Mouse (Mus musculus): ENCODE results near the gene Senp8. TPM values are rescaled to one million over a fixed set of nuclear protein-coding genes. Genes with fewer than 3 reads are reported as not detected.

Senp8 gene
- polyA plus RNA-seq, 1 experiment from 2014 or later: 10.2 TPM

Other genes with a start within 250 kb of the Senp8 start
- 66.2 and 76.3 TPM in 2 replicates for gene Hexa, start 211.2 kb downstream of the Senp8 start, polyA plus RNA-seq (2015; fragmentation: Nextera tagmentation; extraction: Ambion mirVana)
- 0.27 and 0.34 TPM in 2 replicates for gene Tmem202, start 210.9 kb downstream of the Senp8 start, polyA plus RNA-seq (2015; fragmentation: Nextera tagmentation; extraction: Ambion mirVana)
- gene Celf6, start 172.8 kb downstream of the Senp8 start, polyA plus RNA-seq (2015; fragmentation: Nextera tagmentation; extraction: Ambion mirVana): 0.17 and 0.35 TPM in 2 replicates
- 21.1 and 24.1 TPM in 2 replicates for gene Parp6, start 133.4 kb downstream of the Senp8 start, polyA plus RNA-seq (2015; fragmentation: Nextera tagmentation; extraction: Ambion mirVana)
- gene Pkm, start 94.3 kb downstream of the Senp8 start, polyA plus RNA-seq (2015; fragmentation: Nextera tagmentation; extraction: Ambion mirVana): 1,977 and 2,080 TPM in 2 replicates
- 0.34 and 1.6 TPM in 2 replicates for gene Gramd2, start 70.6 kb downstream of the Senp8 start, polyA plus RNA-seq (2015; fragmentation: Nextera tagmentation; extraction: Ambion mirVana)
- 8.7 and 9.3 TPM in 2 replicates for gene Myo9a, start 186 bp upstream of the Senp8 start, polyA plus RNA-seq (2015; fragmentation: Nextera tagmentation; extraction: Ambion mirVana)
- not detected in 2 replicates for gene Nr2e3, start 209.9 kb upstream of the Senp8 start, polyA plus RNA-seq (2015; fragmentation: Nextera tagmentation; extraction: Ambion mirVana)

Measured in heart, embryonic 16.5 days (tissue).